Mouse (Mus musculus) myocyte (in vitro differentiated cells): Measurements from ENCODE around the gene Hist1h2ai. TPM values are rescaled to one million over a fixed set of nuclear protein-coding genes. Genes with fewer than 3 reads are reported as not detected.
A peak's percentile ranks its signal among the peaks of the same experiment; 100 is the strongest.

ENCODE experiments used
- H3K27me3 ChIP-seq: one replicate; pipeline ENCODE4 v1.6.1; 2011; ENCODE audit not compliant: control insufficient read depth, insufficient read depth, insufficient read length
- H3K36me3 ChIP-seq: one replicate; pipeline ENCODE4 v1.6.1; 2011; ENCODE audit not compliant: control insufficient read depth, insufficient read depth
- H3K4me2 ChIP-seq: one replicate; pipeline ENCODE4 v1.6.1; 2011; ENCODE audit warnings: low read depth, control low read depth
- H3K4me3 ChIP-seq: one replicate; pipeline ENCODE4 v1.5.1; 2011; ENCODE audit warnings: mild to moderate bottlenecking, control low read depth, moderate library complexity
- H3K79me2 ChIP-seq: one replicate; pipeline ENCODE4 v1.6.1; 2011; ENCODE audit not compliant: control insufficient read depth, insufficient read depth
- H3ac ChIP-seq: one replicate; pipeline ENCODE4 v1.6.1; 2011; ENCODE audit not compliant: control insufficient read depth, insufficient read length
- CEBPB ChIP-seq: IDR thresholded peaks from 2 replicates; pipeline ENCODE4 v1.6.1; 2011; ENCODE audit warnings: mild to moderate bottlenecking, moderate library complexity; ENCODE audit not compliant: poor library complexity, insufficient read depth, severe bottlenecking
- E2F4 ChIP-seq: IDR thresholded peaks from one replicate; pipeline ENCODE4 v1.6.1; 2011; ENCODE audit warnings: mild to moderate bottlenecking, control low read depth, moderate library complexity; ENCODE audit not compliant: insufficient read depth
- MAX ChIP-seq: IDR thresholded peaks from one replicate; pipeline ENCODE4 v1.6.1; 2011; ENCODE audit warnings: low read depth, mild to moderate bottlenecking, control low read depth
- MYOD1 ChIP-seq, 3 experiments: IDR thresholded peaks; one replicate each; pipeline ENCODE4 v1.6.1; 2011; ENCODE audit warnings: control low read depth in 2 of 3, low read depth in 2 of 3, mild to moderate bottlenecking in 2 of 3, moderate library complexity in 1 of 3; ENCODE audit not compliant: insufficient read length in 2 of 3, control insufficient read depth in 1 of 3
- MYOG ChIP-seq, 3 experiments: IDR thresholded peaks; one replicate each; pipeline ENCODE4 v1.6.1; 2011; ENCODE audit warnings: control low read depth in 2 of 3, low read depth in 2 of 3, mild to moderate bottlenecking in 2 of 3; ENCODE audit not compliant: insufficient read length in 2 of 3, control insufficient read depth in 1 of 3, insufficient read depth in 1 of 3
- POLR2A ChIP-seq: IDR thresholded peaks from one replicate; pipeline ENCODE4 v1.6.1; 2011; ENCODE audit warnings: low read depth, mild to moderate bottlenecking, control low read depth, moderate library complexity; ENCODE audit not compliant: insufficient read length
- POLR2AphosphoS2 ChIP-seq: IDR thresholded peaks from one replicate; pipeline ENCODE4 v1.6.1; 2011; ENCODE audit warnings: low read depth, control low read depth; ENCODE audit not compliant: insufficient read length
- REST ChIP-seq: IDR thresholded peaks from one replicate; pipeline ENCODE4 v1.6.1; 2011; ENCODE audit warnings: mild to moderate bottlenecking, control low read depth, moderate library complexity; ENCODE audit not compliant: insufficient read depth, insufficient read length
- SRF ChIP-seq: IDR thresholded peaks from one replicate; pipeline ENCODE4 v1.6.1; 2011; ENCODE audit warnings: low read depth; ENCODE audit not compliant: control insufficient read depth, insufficient read length
- TCF12 ChIP-seq: IDR thresholded peaks from one replicate; pipeline ENCODE4 v1.6.1; 2011; ENCODE audit warnings: mild to moderate bottlenecking, control low read depth; ENCODE audit not compliant: poor library complexity, insufficient read depth, severe bottlenecking
- TCF3 ChIP-seq: IDR thresholded peaks from one replicate; pipeline ENCODE4 v1.6.1; 2011; ENCODE audit warnings: low read depth, control low read depth; ENCODE audit not compliant: insufficient read length
- USF1 ChIP-seq: IDR thresholded peaks from one replicate; pipeline ENCODE4 v1.6.1; 2011; ENCODE audit warnings: low read depth, mild to moderate bottlenecking, control low read depth, moderate library complexity
- polyA plus RNA-seq: library from polyadenylated mRNA; unstranded; fragments of >200 nt; fragmentation: generic; extraction: Trizol; gene quantifications from one replicate; pipeline ENCODE4 v1.2.1, GENCODE M21; 2012; ENCODE audit warnings: missing spikeins

Hist1h2ai gene
- polyA plus RNA-seq, 1 experiment: 6.4 TPM

DNA sequence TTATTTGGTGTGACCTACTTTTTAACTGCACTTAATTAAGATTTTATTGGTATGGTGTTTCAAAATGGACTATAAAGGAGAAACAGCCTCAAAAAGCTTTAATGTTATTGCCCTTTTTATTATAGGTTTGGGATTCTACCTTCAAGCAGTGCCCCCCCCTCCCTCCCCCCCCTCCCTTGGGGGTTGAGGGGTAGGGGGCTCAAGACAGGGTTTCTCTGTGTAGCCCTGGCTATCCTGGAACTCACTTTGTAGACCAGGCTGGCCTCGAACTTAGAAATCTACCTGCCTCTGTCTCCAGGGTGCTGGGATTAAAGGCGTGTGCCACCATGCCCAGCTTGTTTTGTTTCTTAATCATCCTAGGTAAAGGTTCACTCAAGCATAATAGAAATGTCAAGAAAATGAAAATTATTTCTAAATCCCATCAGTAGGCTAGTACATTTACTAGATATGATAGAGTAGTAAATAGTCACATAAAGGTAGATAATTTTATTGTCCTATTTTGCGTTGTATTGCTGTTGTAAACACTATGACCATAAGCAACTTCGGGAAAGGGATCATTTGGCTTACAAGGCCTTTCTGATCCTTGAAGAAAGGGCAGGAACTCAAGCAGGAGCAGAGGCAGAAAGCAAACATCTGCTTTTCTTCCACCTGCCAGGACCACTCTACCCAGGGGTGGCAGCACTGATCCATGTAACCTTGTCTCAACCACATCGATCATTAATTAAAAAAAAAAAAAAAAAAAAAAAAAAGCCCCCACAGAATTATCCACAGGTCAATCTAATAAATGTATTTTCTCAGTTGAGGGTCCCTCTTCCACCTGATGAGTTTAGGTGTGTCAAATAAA is 7.0 kb downstream of the Hist1h2ai start:
- Histone ChIP-seq H3K36me3 (no peaks in the 10 kb centered on the region), H3K27me3 (no peaks in the 10 kb centered on the region), H3K4me2 (peak overlapping the region; percentile 72), H3K4me3 (peak overlapping the region; percentile 12), H3K79me2 (no peaks in the 10 kb centered on the region), H3ac (no peak overlapping the region)
- no peak for TF ChIP-seq POLR2A
- no peak for TF ChIP-seq REST
- TF ChIP-seq MYOG (IDR thresholded peaks at IDR 0.05; ENCODE audit: control insufficient read depth in 1 of 3, insufficient read depth in 1 of 3, insufficient read length in 2 of 3, low read depth in 2 of 3): no peak
- no peak for TF ChIP-seq TCF12
- TF ChIP-seq TCF3: no peak
- TF ChIP-seq E2F4: no peak
- TF ChIP-seq SRF: no peak
- no peak for TF ChIP-seq USF1
- TF ChIP-seq MAX: no peak
- no peak for TF ChIP-seq MYOD1 (IDR thresholded peaks at IDR 0.05; ENCODE audit: control insufficient read depth in 1 of 3, insufficient read length in 2 of 3, low read depth in 2 of 3)
- no peak for TF ChIP-seq CEBPB
- TF ChIP-seq POLR2AphosphoS2: no peak

GRCm38 (mm10) chr13:21727948-21728572 is 11.8 kb downstream of the Hist1h2ai start:
- TF ChIP-seq REST: no peak
- no peaks in the 10 kb centered on the region for H3K79me2 ChIP-seq
- no peaks in the 10 kb centered on the region for H3K36me3 ChIP-seq
- H3ac ChIP-seq: no peak overlapping the region
- no peaks in the 10 kb centered on the region for H3K27me3 ChIP-seq
- no peak overlapping the region for H3K4me2 ChIP-seq
- no peak overlapping the region for H3K4me3 ChIP-seq

DNA sequence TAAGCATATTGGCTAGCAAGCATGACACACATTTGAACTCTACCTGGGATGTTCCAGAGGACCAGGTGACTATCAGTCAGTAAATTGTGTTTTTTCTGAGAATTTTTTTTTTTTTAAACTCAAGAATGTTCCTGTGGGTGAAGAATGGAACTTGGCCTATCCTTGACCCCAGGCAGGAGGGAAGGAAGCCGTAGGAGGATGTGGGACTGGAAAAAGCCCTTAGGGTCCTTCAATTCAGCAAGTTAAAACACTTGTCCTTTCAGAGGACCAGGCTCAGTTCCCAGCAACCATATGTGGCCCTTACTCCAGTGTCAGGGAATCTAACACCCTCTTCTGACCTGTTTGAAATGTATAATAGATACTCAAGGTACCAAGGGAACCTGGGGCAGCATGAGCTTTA is 13.3 kb downstream of the Hist1h2ai start:
- H3K4me3 ChIP-seq: no peak overlapping the region
- no peaks in the 10 kb centered on the region for H3K27me3 ChIP-seq
- H3K79me2 ChIP-seq: no peaks in the 10 kb centered on the region
- H3K4me2 ChIP-seq: no peak overlapping the region
- no peak for TF ChIP-seq MAX
- TF ChIP-seq MYOG (IDR thresholded peaks at IDR 0.05; ENCODE audit: control insufficient read depth in 1 of 3, insufficient read depth in 1 of 3, insufficient read length in 2 of 3, low read depth in 2 of 3): no peak
- no peak for TF ChIP-seq TCF3
- TF ChIP-seq TCF12: no peak
- TF ChIP-seq POLR2AphosphoS2: no peak
- no peak for TF ChIP-seq REST
- no peak for TF ChIP-seq MYOD1 (IDR thresholded peaks at IDR 0.05; ENCODE audit: control insufficient read depth in 1 of 3, insufficient read length in 2 of 3, low read depth in 2 of 3)
- no peak for TF ChIP-seq USF1
- no peak for TF ChIP-seq POLR2A
- no peak for TF ChIP-seq SRF
- TF ChIP-seq CEBPB: no peak
- no peak for TF ChIP-seq E2F4
- no peaks in the 10 kb centered on the region for H3K36me3 ChIP-seq
- H3ac ChIP-seq: no peak overlapping the region

DNA sequence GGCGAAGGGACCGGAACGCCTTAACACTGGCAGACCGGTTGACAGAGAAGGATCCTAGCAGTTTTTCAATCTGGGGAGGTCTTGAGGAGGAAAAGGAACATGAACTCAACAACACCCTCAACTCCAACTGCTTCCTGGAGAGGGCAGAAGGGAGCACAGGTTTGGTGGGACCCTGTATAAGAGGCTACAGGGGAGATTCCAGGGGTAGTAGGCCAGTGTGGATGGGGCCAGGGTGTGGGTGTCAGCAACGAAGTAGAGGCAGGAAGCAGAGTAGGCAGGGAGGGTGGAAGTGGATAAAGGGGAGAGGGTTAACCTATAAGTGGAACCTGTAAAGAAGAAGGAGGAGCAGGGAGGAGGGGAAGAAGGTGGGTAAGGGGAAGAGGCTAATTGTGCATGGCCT is 17.2 kb downstream of the Hist1h2ai start:
- H3K79me2 ChIP-seq: no peaks in the 10 kb centered on the region
- H3K36me3 ChIP-seq: no peaks in the 10 kb centered on the region
- H3ac ChIP-seq: no peak overlapping the region
- H3K27me3 ChIP-seq: no peaks in the 10 kb centered on the region
- H3K4me3 ChIP-seq: no peak overlapping the region
- no peak overlapping the region for H3K4me2 ChIP-seq
- TF ChIP-seq SRF (no peak), E2F4 (no peak)

GRCm38 (mm10) chr13:21734010-21734905 is 18.0 kb downstream of the Hist1h2ai start:
- Histone ChIP-seq H3ac (peak overlapping the region; percentile 47), H3K4me3 (peak overlapping the region; percentile 37), H3K79me2 (no peaks in the 10 kb centered on the region), H3K36me3 (no peaks in the 10 kb centered on the region), H3K27me3 (no peaks in the 10 kb centered on the region), H3K4me2 (peak overlapping the region; percentile 97)
- no peak for TF ChIP-seq TCF12
- TF ChIP-seq USF1: no peak
- no peak for TF ChIP-seq MYOG (IDR thresholded peaks at IDR 0.05; ENCODE audit: control insufficient read depth in 1 of 3, insufficient read depth in 1 of 3, insufficient read length in 2 of 3, low read depth in 2 of 3)
- TF ChIP-seq MYOD1 (IDR thresholded peaks at IDR 0.05; ENCODE audit: control insufficient read depth in 1 of 3, insufficient read length in 2 of 3, low read depth in 2 of 3): no peak
- no peak for TF ChIP-seq E2F4
- TF ChIP-seq POLR2AphosphoS2: no peak
- no peak for TF ChIP-seq MAX
- no peak for TF ChIP-seq POLR2A
- TF ChIP-seq SRF: no peak
- TF ChIP-seq REST: no peak
- TF ChIP-seq TCF3: no peak
- no peak for TF ChIP-seq CEBPB
